In genomic region chrX:53053885-53054284, GRCm38 (mm10) we compare ENCODE assay signal across 15 mouse cellular contexts.
DNase-seq lines count a peak whose midpoint lies in the region; ATAC-seq and TF ChIP-seq lines count a peak whose summit lies in the region.
"Had no signal": no experiment of that assay in that cellular context is flagged by ENCODE, and none has a peak within 500 bp of the region (broad histone marks: within the 10 kb centered on the region; RNA-seq: fewer than 3 reads in every experiment).

No protein-coding gene starts in this region.

- H3K9ac ChIP-seq in kidney, postnatal 0 days (ENCODE audit: low read depth, low read length) = no peak overlapping the region
- H3K9ac ChIP-seq in heart, postnatal 0 days (replicated peaks; ENCODE audit: low read depth, low read length) = peak overlapping the region; percentile 34; the same call in 1 of the 2 replicates
- H3K9ac ChIP-seq: forebrain, postnatal 0 days had no signal

- ATAC-seq in kidney, postnatal 0 days (replicated peaks; ENCODE audit: low FRiP score, low read depth) = no peak
- ATAC-seq in heart, postnatal 0 days (ENCODE audit: insufficient read depth, low read depth) = no peak
- ATAC-seq: forebrain, postnatal 0 days; hindbrain, embryonic 16.5 days had no signal

- intact Hi-C loops in left cerebral cortex, postnatal 4 days (cut with DNase I) = no loop called here

- peak; percentile 44 for TF ChIP-seq POLR2A in myocyte (IDR thresholded peaks at IDR 0.05; ENCODE audit: insufficient read length, low read depth)

- peak overlapping the region; percentile 37 for H3K4me2 ChIP-seq in kidney, postnatal 0 days (ENCODE audit: low read length)
- peak overlapping the region; percentile 54 for H3K4me2 ChIP-seq in heart, postnatal 0 days (ENCODE audit: low read depth, low read length)
- H3K4me2 ChIP-seq in myocyte (ENCODE audit: low read depth) = peak overlapping the region; percentile 57

- WGBS in kidney, postnatal 0 days = 43% methylated on average over 5 of the region's 5 CpGs
- 16% methylated on average over 5 of the region's 5 CpGs for WGBS in heart, postnatal 0 days

- no peaks in the 10 kb centered on the region for H3K36me3 ChIP-seq in kidney, postnatal 0 days (ENCODE audit: insufficient read depth, low read length)
- peaks cover 8% of the 10 kb centered on the region for H3K36me3 ChIP-seq in heart, postnatal 0 days (replicated peaks; ENCODE audit: control insufficient read depth, insufficient read depth, low read length)
- H3K36me3 ChIP-seq in myocyte (ENCODE audit: control insufficient read depth, insufficient read depth) = peaks cover 16% of the 10 kb centered on the region

- 0 out of 2 replicates have a peak, but pooled peaks cover 3% of the 10 kb centered on the region for H3K4me1 ChIP-seq in kidney, postnatal 0 days (replicated peaks; ENCODE audit: insufficient read depth, low read length)
- 0 out of 2 replicates have a peak, but pooled peaks cover 2% of the 10 kb centered on the region for H3K4me1 ChIP-seq in heart, postnatal 0 days (ENCODE audit: control insufficient read depth, insufficient read depth)

- no peak for TF ChIP-seq CTCF in kidney, postnatal 0 days (IDR thresholded peaks at IDR 0.05; ENCODE audit: low read depth)
- TF ChIP-seq CTCF in heart, postnatal 0 days (IDR thresholded peaks at IDR 0.05; ENCODE audit: low read depth) = no peak

- 0 out of 2 replicates have a peak overlapping the region, but pooled peaks have one; percentile 7 for H3K4me3 ChIP-seq in kidney, postnatal 0 days (replicated peaks; ENCODE audit: low read depth, low read length)
- peak overlapping the region; percentile 76 for H3K4me3 ChIP-seq in heart, postnatal 0 days (ENCODE audit: low read depth, low read length)
- H3K4me3 ChIP-seq in myocyte = peak overlapping the region; percentile 70
- H3K4me3 ChIP-seq: left cerebral cortex, adult 2 months had no signal

- DNase-seq in heart, adult 11 months = peak; percentile 86
- DNase-seq in heart, adult 9 months (ENCODE audit: low spot score in 2 of 2) = no peak
- DNase-seq in kidney, postnatal 0 days (ENCODE audit: low spot score) = no peak
- no peak for DNase-seq in kidney, adult 11 months
- no peak for DNase-seq in heart, postnatal 0 days (ENCODE audit: low spot score)
- DNase-seq in left cerebral cortex, postnatal 4 days = no peak
- DNase-seq in testis, postnatal 10 days (ENCODE audit: low spot score) = no peak
- DNase-seq: adrenal gland, postnatal 10 days; cerebellum, postnatal 25 days; forebrain, postnatal 0 days; gastrocnemius, postnatal 10 days; right cerebral cortex, postnatal 4 days had no signal

- no peak overlapping the region for H3ac ChIP-seq in myocyte (ENCODE audit: control insufficient read depth, insufficient read length)

- no peaks in the 10 kb centered on the region for H3K27me3 ChIP-seq in kidney, postnatal 0 days (ENCODE audit: insufficient read depth, low read length)
- no peaks in the 10 kb centered on the region for H3K27me3 ChIP-seq in heart, postnatal 0 days (ENCODE audit: control insufficient read depth, insufficient read depth, low read length)
- no peaks in the 10 kb centered on the region for H3K27me3 ChIP-seq in myocyte (ENCODE audit: control insufficient read depth, insufficient read depth, insufficient read length)

- H3K9me3 ChIP-seq in kidney, postnatal 0 days (replicated peaks; ENCODE audit: low read length) = no peaks in the 10 kb centered on the region
- no peaks in the 10 kb centered on the region for H3K9me3 ChIP-seq in heart, postnatal 0 days (replicated peaks; ENCODE audit: control insufficient read depth, low read length)

- 0 out of 2 replicates have a peak overlapping the region, but pooled peaks have one; percentile 8 for H3K27ac ChIP-seq in kidney, postnatal 0 days
- H3K27ac ChIP-seq in heart, postnatal 0 days (ENCODE audit: low read depth) = peak overlapping the region; percentile 60
- H3K27ac ChIP-seq: left cerebral cortex, adult 2 months had no signal

- TF ChIP-seq EP300 in heart, postnatal 0 days (IDR thresholded peaks at IDR 0.05; ENCODE audit: low read depth) = no peak

- H3K79me2 ChIP-seq in myocyte (ENCODE audit: control insufficient read depth, insufficient read depth) = peaks cover 4% of the 10 kb centered on the region

TF ChIP-seq in myocyte, 11 proteins besides CTCF, POLR2A, EP300 and RAD21:
- no peak for TF ChIP-seq E2F4 (IDR thresholded peaks at IDR 0.05; ENCODE audit: insufficient read depth)
- TF ChIP-seq CEBPB (IDR thresholded peaks at IDR 0.05; ENCODE audit: insufficient read depth, poor library complexity, severe bottlenecking) = no peak
- TF ChIP-seq TCF3 (IDR thresholded peaks at IDR 0.05; ENCODE audit: insufficient read length, low read depth) = no peak
- TF ChIP-seq MAX (IDR thresholded peaks at IDR 0.05; ENCODE audit: low read depth) = no peak
- TF ChIP-seq REST (IDR thresholded peaks at IDR 0.05; ENCODE audit: insufficient read depth, insufficient read length) = no peak
- no peak for TF ChIP-seq SRF (IDR thresholded peaks at IDR 0.05; ENCODE audit: control insufficient read depth, insufficient read length, low read depth)
- no peak for TF ChIP-seq USF1 (IDR thresholded peaks at IDR 0.05; ENCODE audit: low read depth)
- TF ChIP-seq POLR2AphosphoS2 (IDR thresholded peaks at IDR 0.05; ENCODE audit: insufficient read length, low read depth) = peak; percentile 87

Comparison
In these comparisons a context has a peak if more than half of its experiments do, and no peak if none do; other contexts are left out.
1. H3K4me3 ChIP-seq: peak in every context shown above with its lines; median percentile 76 in heart, postnatal 0 days; 70 in myocyte; 7 in kidney, postnatal 0 days.